25 mouse cellular contexts compared by ENCODE assay signal in the genomic region with DNA sequence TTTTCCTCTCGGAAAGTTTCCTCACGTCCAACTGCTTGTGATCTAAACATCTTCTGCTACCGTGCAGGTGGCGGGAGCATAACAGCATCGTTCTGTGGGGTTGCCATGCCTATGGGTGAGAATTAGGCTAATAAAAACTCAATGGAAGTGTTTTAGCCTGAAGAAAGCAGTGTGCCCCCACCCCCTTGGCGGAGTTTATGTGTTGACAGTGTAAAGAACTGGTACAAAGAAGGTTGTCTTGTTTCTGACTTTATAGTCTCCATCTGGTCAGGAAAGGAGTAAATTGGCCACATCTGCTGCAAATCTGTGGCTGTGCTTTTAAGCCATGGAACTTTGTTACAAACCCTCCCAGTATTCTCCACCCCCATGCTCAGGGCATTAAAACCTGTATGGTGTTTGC.
DNase-seq lines count a peak whose midpoint lies in the region; ATAC-seq and TF ChIP-seq lines count a peak whose summit lies in the region.
"Had no signal": no experiment of that assay in that cellular context is flagged by ENCODE, and none has a peak within 500 bp of the region (broad histone marks: within the 10 kb centered on the region; RNA-seq: fewer than 3 reads in every experiment).

No protein-coding gene starts in this region.

- H3K9me3 ChIP-seq in embryonic facial prominence, embryonic 14.5 days (ENCODE audit: control insufficient read depth, low read length): no peaks in the 10 kb centered on the region
- no peaks in the 10 kb centered on the region for H3K9me3 ChIP-seq in limb, embryonic 12.5 days
- no peaks in the 10 kb centered on the region for H3K9me3 ChIP-seq in intestine, embryonic 15.5 days
- H3K9me3 ChIP-seq: hindbrain, embryonic 15.5 days; stomach, embryonic 15.5 days had no signal

- peak overlapping the region; percentile 16; the same call in 1 of the 2 replicates for H3K4me2 ChIP-seq in embryonic facial prominence, embryonic 14.5 days (ENCODE audit: low read depth, low read length)
- peak overlapping the region; percentile 46 for H3K4me2 ChIP-seq in limb, embryonic 12.5 days
- H3K4me2 ChIP-seq in intestine, embryonic 15.5 days (replicated peaks): no peak overlapping the region
- H3K4me2 ChIP-seq: heart, embryonic 11.5 days; hindbrain, embryonic 15.5 days; midbrain, embryonic 11.5 days; stomach, embryonic 15.5 days had no signal

- TF ChIP-seq CTCF in brain, embryonic 14.5 days (IDR thresholded peaks at IDR 0.05; ENCODE audit: borderline replicate concordance, extremely low read depth, insufficient read depth, insufficient read length): no peak

- peaks cover 6% of the 10 kb centered on the region; the same call in 1 of the 2 replicates for H3K4me1 ChIP-seq in embryonic facial prominence, embryonic 14.5 days (ENCODE audit: control insufficient read depth, insufficient read depth, low read length)
- peaks cover 19% of the 10 kb centered on the region; the same call in 1 of the 2 replicates for H3K4me1 ChIP-seq in limb, embryonic 12.5 days (replicated peaks)
- H3K4me1 ChIP-seq in intestine, embryonic 15.5 days (replicated peaks): no peaks in the 10 kb centered on the region
- H3K4me1 ChIP-seq: hindbrain, embryonic 15.5 days; stomach, embryonic 15.5 days had no signal

- peak; percentile 41; the same call in 1 of the 2 replicates for ATAC-seq in embryonic facial prominence, embryonic 14.5 days (ENCODE audit: low read depth)
- ATAC-seq in limb, embryonic 12.5 days (ENCODE audit: insufficient number of reproducible peaks, insufficient read depth, low FRiP score, low TSS enrichment, low read depth): peak; percentile 91
- no peak for ATAC-seq in intestine, embryonic 15.5 days
- ATAC-seq: intestine, embryonic 16.5 days; lung, postnatal 0 days; Patski had no signal

- 37% methylated on average over 6 of the region's 6 CpGs for WGBS in embryonic facial prominence, embryonic 14.5 days
- 7% methylated on average over 6 of the region's 6 CpGs for WGBS in limb, embryonic 12.5 days
- 64% methylated on average over 6 of the region's 6 CpGs for WGBS in intestine, embryonic 15.5 days

- no peaks in the 10 kb centered on the region for H3K27me3 ChIP-seq in embryonic facial prominence, embryonic 14.5 days (replicated peaks; ENCODE audit: control insufficient read depth, insufficient read depth, low read length)
- no peaks in the 10 kb centered on the region for H3K27me3 ChIP-seq in limb, embryonic 12.5 days
- H3K27me3 ChIP-seq in intestine, embryonic 15.5 days (replicated peaks): no peaks in the 10 kb centered on the region
- H3K27me3 ChIP-seq: hindbrain, embryonic 15.5 days; stomach, embryonic 15.5 days had no signal

- TF ChIP-seq POLR2A in brain, embryonic 14.5 days (IDR thresholded peaks at IDR 0.05; ENCODE audit: borderline replicate concordance, extremely low read depth, insufficient read depth, insufficient read length, poor library complexity, severe bottlenecking): no peak

- no peaks in the 10 kb centered on the region for H3K36me3 ChIP-seq in embryonic facial prominence, embryonic 14.5 days (ENCODE audit: control insufficient read depth, insufficient read depth, low read length)
- H3K36me3 ChIP-seq in limb, embryonic 12.5 days: no peaks in the 10 kb centered on the region
- no peaks in the 10 kb centered on the region for H3K36me3 ChIP-seq in intestine, embryonic 15.5 days
- H3K36me3 ChIP-seq: hindbrain, embryonic 15.5 days; stomach, embryonic 15.5 days had no signal

- H3K4me3 ChIP-seq in embryonic facial prominence, embryonic 14.5 days (ENCODE audit: low read depth, low read length): no peak overlapping the region
- H3K4me3 ChIP-seq in limb, embryonic 12.5 days (replicated peaks): no peak overlapping the region
- no peak overlapping the region for H3K4me3 ChIP-seq in intestine, embryonic 15.5 days (replicated peaks)
- H3K4me3 ChIP-seq: hindbrain, embryonic 15.5 days; layer of hippocampus, adult 2 months; stomach, embryonic 15.5 days had no signal

- DNase-seq in brain, embryonic 14.5 days (ENCODE audit: low read depth): peak; percentile 39
- peak; percentile 38 for DNase-seq in embryo, embryonic 11.5 days (ENCODE audit: low read depth, low spot score)
- DNase-seq in embryonic facial prominence, embryonic 14.5 days (ENCODE audit: low spot score): peak; percentile 41
- DNase-seq in lung, adult 18-20 months: no peak
- DNase-seq in thymus, postnatal 4 days: no peak
- DNase-seq in testis, postnatal 14 days (ENCODE audit: low spot score): no peak
- DNase-seq: adrenal gland, adult 2 months; cerebellum, adult 11-12 months; cerebellum, postnatal 25 days; kidney, adult 9 months; kidney, postnatal 14 days; retina, postnatal 1 day; thymus, adult 18-20 months; thymus, postnatal 36 days had no signal

- H3K9ac ChIP-seq in embryonic facial prominence, embryonic 14.5 days (ENCODE audit: low read depth, low read length): no peak overlapping the region
- H3K9ac ChIP-seq in limb, embryonic 12.5 days (replicated peaks): no peak overlapping the region
- no peak overlapping the region for H3K9ac ChIP-seq in intestine, embryonic 15.5 days
- H3K9ac ChIP-seq: hindbrain, embryonic 15.5 days; stomach, embryonic 15.5 days had no signal

- no peak overlapping the region for H3K27ac ChIP-seq in embryonic facial prominence, embryonic 14.5 days (replicated peaks; ENCODE audit: low read depth, low read length)
- H3K27ac ChIP-seq in limb, embryonic 12.5 days: peak overlapping the region; percentile 72
- H3K27ac ChIP-seq in intestine, embryonic 15.5 days: no peak overlapping the region
- H3K27ac ChIP-seq: hindbrain, embryonic 15.5 days; layer of hippocampus, adult 2 months; macrophage; stomach, embryonic 15.5 days had no signal

Comparison
In these comparisons a context has a peak if more than half of its experiments do, and no peak if none do; other contexts are left out.
1. DNase-seq: peak in brain, embryonic 14.5 days (single experiment), embryo, embryonic 11.5 days (single experiment) and embryonic facial prominence, embryonic 14.5 days (single experiment); none in lung, adult 18-20 months (0 of 2), thymus, postnatal 4 days (single experiment) and testis, postnatal 14 days (single experiment).